14 mouse cellular contexts compared by ENCODE assay signal in genomic region chr7:63905642-63906041, GRCm38 (mm10). TPM values are rescaled to one million over a fixed set of nuclear protein-coding genes. Genes with fewer than 3 reads are reported as not detected.
DNase-seq lines count a peak whose midpoint lies in the region; ATAC-seq and TF ChIP-seq lines count a peak whose summit lies in the region.
"Had no signal": no experiment of that assay in that cellular context is flagged by ENCODE, and none has a peak within 500 bp of the region (broad histone marks: within the 10 kb centered on the region; RNA-seq: fewer than 3 reads in every experiment).

No protein-coding gene starts in this region.

- TF ChIP-seq POLR2A in small intestine, adult 2 months (IDR thresholded peaks at IDR 0.05; ENCODE audit: low read depth, low read length): no peak

- no peak overlapping the region for H3K4me3 ChIP-seq in small intestine, adult 2 months (ENCODE audit: low read depth, low read length)
- no peak overlapping the region for H3K4me3 ChIP-seq in forebrain, embryonic 13.5 days
- H3K4me3 ChIP-seq: forebrain, embryonic 12.5 days; limb, embryonic 13.5 days had no signal

- TF ChIP-seq CTCF in small intestine, adult 2 months (IDR thresholded peaks at IDR 0.05; ENCODE audit: extremely low read depth, insufficient read length, insufficient replicate concordance, low read depth, low read length): no peak

- 34% methylated on average over 5 of the region's 5 CpGs for WGBS in small intestine, adult 2 months
- WGBS in forebrain, embryonic 13.5 days: 92% methylated on average over 5 of the region's 5 CpGs

- H3K27me3 ChIP-seq in small intestine, adult 2 months (ENCODE audit: control insufficient read depth, insufficient read depth, low read length): no peaks in the 10 kb centered on the region
- no peaks in the 10 kb centered on the region for H3K27me3 ChIP-seq in forebrain, embryonic 13.5 days
- H3K27me3 ChIP-seq: forebrain, embryonic 12.5 days; limb, embryonic 13.5 days; Patski had no signal

- no peak for ATAC-seq in forebrain, embryonic 13.5 days
- ATAC-seq: Patski had no signal

- H3K27ac ChIP-seq in small intestine, adult 2 months (ENCODE audit: insufficient read depth, low read depth, low read length): peak overlapping the region; percentile 64
- H3K27ac ChIP-seq in forebrain, embryonic 13.5 days: no peak overlapping the region
- H3K27ac ChIP-seq: forebrain, embryonic 12.5 days; limb, embryonic 13.5 days had no signal

- no peak overlapping the region for H3K9ac ChIP-seq in forebrain, embryonic 13.5 days
- H3K9ac ChIP-seq: forebrain, embryonic 12.5 days; limb, embryonic 13.5 days had no signal

- peak; percentile 58 for DNase-seq in heart, adult 8-10 months (ENCODE audit: low spot score)
- no peak for DNase-seq in heart, postnatal 4 days
- peak; percentile 76 for DNase-seq in lung, postnatal 36 days
- no peak for DNase-seq in lung, postnatal 14 days
- DNase-seq in kidney, postnatal 25 days: peak; percentile 53 to 77
- DNase-seq in left cerebral cortex, adult 9 months (ENCODE audit: low spot score in 2 of 2): no peak
- DNase-seq: cerebellum, postnatal 25 days had no signal

- H3K9me3 ChIP-seq in forebrain, embryonic 13.5 days (replicated peaks): no peaks in the 10 kb centered on the region
- H3K9me3 ChIP-seq: forebrain, embryonic 12.5 days; limb, embryonic 13.5 days had no signal

- no peak overlapping the region for H3K4me2 ChIP-seq in forebrain, embryonic 13.5 days
- H3K4me2 ChIP-seq: forebrain, embryonic 12.5 days; limb, embryonic 13.5 days had no signal

- H3K4me1 ChIP-seq in small intestine, adult 2 months (ENCODE audit: control insufficient read depth, insufficient read depth, insufficient read length, low read length): peaks cover 47% of the 10 kb centered on the region
- peaks cover 55% of the 10 kb centered on the region for H3K4me1 ChIP-seq in forebrain, embryonic 13.5 days

- no peaks in the 10 kb centered on the region for H3K36me3 ChIP-seq in small intestine, adult 2 months (ENCODE audit: control insufficient read depth, insufficient read depth, low read length)
- no peaks in the 10 kb centered on the region for H3K36me3 ChIP-seq in forebrain, embryonic 13.5 days (ENCODE audit: poor library complexity, severe bottlenecking)
- H3K36me3 ChIP-seq: forebrain, embryonic 12.5 days; limb, embryonic 13.5 days had no signal

RNA-seq across cellular contexts. Expression of gene E030018B13Rik, which starts 11.0 kb away (rescaled TPM):
- total RNA-seq in heart, adult 8-10 months (2022): not detected
- not detected for total RNA-seq in heart, postnatal 4 days (2021)
- not detected in 2 replicates for polyA plus RNA-seq in small intestine, adult 2 months (2012; rRNA removed)
- 0.22 TPM in 1 of 2 replicates, not detected in the other for polyA plus RNA-seq in forebrain, embryonic 13.5 days (2015; fragmentation: Nextera tagmentation; extraction: Ambion mirVana)
- total RNA-seq: heart, adult 18-20 months; monocyte, adult 5-6 weeks had no signal
- polyA plus RNA-seq: forebrain, embryonic 12.5 days; Patski had no signal

RNA-seq across cellular contexts. Expression of gene Klf13, which starts 33.1 kb away (rescaled TPM):
- 10 to 100 TPM; 39.6 to 53.1 (median 47.7) TPM for total RNA-seq in heart, adult 8-10 months (2022)
- 10 to 100 TPM; 52.1 to 53.2 TPM for total RNA-seq in heart, postnatal 4 days (2021)
- polyA plus RNA-seq in small intestine, adult 2 months (2012; rRNA removed): 22.2 and 55.1 TPM in 2 replicates
- 30.4 and 33.5 TPM in 2 replicates for polyA plus RNA-seq in forebrain, embryonic 13.5 days (2015; fragmentation: Nextera tagmentation; extraction: Ambion mirVana)

Comparison
In these comparisons a context has a peak if more than half of its experiments do, and no peak if none do; other contexts are left out.
1. DNase-seq: peak in heart, adult 8-10 months (single experiment), lung, postnatal 36 days (single experiment) and kidney, postnatal 25 days (2 of 2); none in heart, postnatal 4 days (single experiment), lung, postnatal 14 days (single experiment) and left cerebral cortex, adult 9 months (0 of 2).